Mouse (Mus musculus): Measurements from ENCODE around the gene Fkbp5.
"Not testable (repeated sequence)": the region's sequence is repeated elsewhere in the genome, so short reads cannot be mapped to it uniquely, and the experiment has no call there.

Gene Fkbp5

GRCm38 (mm10) chr17:28371941-28372340, 145.4 kb downstream of the Fkbp5 start:
- no peak for DNase-seq (ENCODE audit: low read depth)

GRCm38 (mm10) chr17:28371286-28371685, 146.0 kb downstream of the Fkbp5 start:
- no peak for DNase-seq (ENCODE audit: low read depth)

- no peak for DNase-seq (ENCODE audit: low read depth)
Measured at GRCm38 (mm10) chr17:28369056-28369455, 148.3 kb downstream of the Fkbp5 start.

- peak; percentile 74 for DNase-seq (ENCODE audit: low read depth)
Measured at GRCm38 (mm10) chr17:28368449-28368848, 148.9 kb downstream of the Fkbp5 start.

GRCm38 (mm10) chr17:28365122-28365521, 152.2 kb downstream of the Fkbp5 start, which contains the start of gene Tulp1:
TSS of gene Tulp1 (minus strand) at chr17:28365222.
- no peak for DNase-seq (ENCODE audit: low read depth)

GRCm38 (mm10) chr17:28363507-28363906, 153.8 kb downstream of the Fkbp5 start:
- no peak for DNase-seq (ENCODE audit: low read depth)

- DNase-seq (ENCODE audit: low read depth) = no peak
Measured at GRCm38 (mm10) chr17:28362653-28363292, 154.6 kb downstream of the Fkbp5 start.

- no peak for DNase-seq (ENCODE audit: low read depth)
Measured at GRCm38 (mm10) chr17:28361921-28362652, 155.2 kb downstream of the Fkbp5 start.

GRCm38 (mm10) chr17:28360531-28361277, 156.6 kb downstream of the Fkbp5 start:
- DNase-seq (ENCODE audit: low read depth) = no peak

GRCm38 (mm10) chr17:28358576-28359261, 158.6 kb downstream of the Fkbp5 start:
- not testable (repeated sequence) for DNase-seq (ENCODE audit: low read depth)

- DNase-seq (ENCODE audit: low read depth) = no peak
Measured at GRCm38 (mm10) chr17:28355871-28356270, 161.5 kb downstream of the Fkbp5 start.

GRCm38 (mm10) chr17:28352018-28352417, 165.3 kb downstream of the Fkbp5 start:
- DNase-seq (ENCODE audit: low read depth) = no peak

GRCm38 (mm10) chr17:28351353-28351890, 165.9 kb downstream of the Fkbp5 start:
- no peak for DNase-seq (ENCODE audit: low read depth)

GRCm38 (mm10) chr17:28350466-28351352, 166.6 kb downstream of the Fkbp5 start, which contains the start of gene Tead3:
TSS of gene Tead3 (minus strand) at chr17:28350817.
- DNase-seq (ENCODE audit: low read depth) = no peak

- DNase-seq (ENCODE audit: low read depth) = no peak
Measured at GRCm38 (mm10) chr17:28349901-28350465, 167.3 kb downstream of the Fkbp5 start.

- DNase-seq (ENCODE audit: low read depth) = no peak
Measured at GRCm38 (mm10) chr17:28349264-28349880, 168.0 kb downstream of the Fkbp5 start.

Data from c-Kit-positive CD71-negative TER-119-negative erythroid progenitor cells, embryonic 14.5 days (primary cell).